Mouse (Mus musculus) ES-E14 (cell line): Measurements from ENCODE around the gene 5031439G07Rik. TPM values are rescaled to one million over a fixed set of nuclear protein-coding genes. Genes with fewer than 3 reads are reported as not detected.

Experiments used
- DNase-seq: peaks from one replicate; pipeline ENCODE4 v3.0.0-alpha.2; 2013; ENCODE audit warnings: low read depth, low spot score
- H3K27ac ChIP-seq: 2 replicates; pipeline ENCODE4 v1.5.1; 2012; ENCODE audit warnings: low read depth, mild to moderate bottlenecking, low read length, moderate library complexity, mixed read lengths; ENCODE audit not compliant: poor library complexity, insufficient read depth, severe bottlenecking
- H3K36me3 ChIP-seq: 2 replicates; pipeline ENCODE4 v1.6.1; 2012; ENCODE audit warnings: mild to moderate bottlenecking, low read length, moderate library complexity, mixed read lengths; ENCODE audit not compliant: control insufficient read depth, poor library complexity, insufficient read depth, severe bottlenecking
- H3K4me1 ChIP-seq, 2 experiments: fragments of 150-350 bp in 1 of 2; sonication (generic) in 1 of 2; 2 replicates each; pipeline ENCODE4 v1.6.1; 2012; ENCODE audit warnings: low read length in 2 of 2, mild to moderate bottlenecking in 1 of 2, mixed read lengths in 1 of 2; ENCODE audit not compliant: control insufficient read depth in 2 of 2, insufficient read depth in 2 of 2, poor library complexity in 1 of 2
- H3K4me3 ChIP-seq, 2 experiments: fragments of 150-350 bp in 1 of 2; sonication (generic) in 1 of 2; 2 replicates each; pipeline ENCODE4 v1.5.1; 2012; ENCODE audit warnings: low read length in 2 of 2, low read depth in 1 of 2, mild to moderate bottlenecking in 1 of 2, mixed read lengths in 1 of 2; ENCODE audit not compliant: insufficient read depth in 1 of 2, poor library complexity in 1 of 2, severe bottlenecking in 1 of 2
- H3K9ac ChIP-seq: 2 replicates; pipeline ENCODE4 v1.6.1; 2012; ENCODE audit warnings: low read depth, mild to moderate bottlenecking, low read length, mixed read lengths; ENCODE audit not compliant: poor library complexity, insufficient read depth, severe bottlenecking
- H3K9me3 ChIP-seq: fragments of 150-350 bp; sonication (generic); 2 replicates; pipeline ENCODE4 v1.6.1; 2012; ENCODE audit warnings: low read depth, mild to moderate bottlenecking, low read length; ENCODE audit not compliant: control insufficient read depth, insufficient read depth
- CHD2 ChIP-seq: IDR thresholded peaks from 2 replicates; pipeline ENCODE4 v1.6.1; 2014; ENCODE audit warnings: mild to moderate bottlenecking, low read depth, low read length, inconsistent platforms
- HCFC1 ChIP-seq: IDR thresholded peaks from 2 replicates; pipeline ENCODE4 v1.6.1; 2012; ENCODE audit warnings: low read length, inconsistent platforms, borderline replicate concordance; ENCODE audit not compliant: insufficient read depth
- MAFK ChIP-seq: IDR thresholded peaks from 2 replicates; pipeline ENCODE4 v1.6.1; 2014; ENCODE audit warnings: mild to moderate bottlenecking, low read depth, low read length, inconsistent platforms; ENCODE audit not compliant: insufficient read depth
- ZC3H11A ChIP-seq: IDR thresholded peaks from 2 replicates; pipeline ENCODE4 v1.6.1; 2012; ENCODE audit warnings: low read depth, mild to moderate bottlenecking, inconsistent platforms, low read length, borderline replicate concordance
- ZNF384 ChIP-seq: IDR thresholded peaks from 2 replicates; pipeline ENCODE4 v1.6.1; 2012; ENCODE audit warnings: low read depth, low read length, inconsistent platforms
- in situ Hi-C, 2 experiments: fragments of 600-800 bp; cut with MboI; formaldehyde crosslinking; loops; one replicate each; pipeline ENCODE4 v1.15.1; 2025; ENCODE audit warnings: low sequenced_read_pairs in 2 of 2, inconsistent platforms in 1 of 2; ENCODE audit not compliant: unreplicated experiment in 2 of 2
- total RNA-seq: library from RNA; depleted of rRNA; stranded (reverse); fragments of 300-350 nt; gene quantifications from 2 replicates; pipeline ENCODE4 v1.2.3, GENCODE M21; 2012

5031439G07Rik gene
- total RNA-seq, 1 experiment = 18.4 TPM

DNA sequence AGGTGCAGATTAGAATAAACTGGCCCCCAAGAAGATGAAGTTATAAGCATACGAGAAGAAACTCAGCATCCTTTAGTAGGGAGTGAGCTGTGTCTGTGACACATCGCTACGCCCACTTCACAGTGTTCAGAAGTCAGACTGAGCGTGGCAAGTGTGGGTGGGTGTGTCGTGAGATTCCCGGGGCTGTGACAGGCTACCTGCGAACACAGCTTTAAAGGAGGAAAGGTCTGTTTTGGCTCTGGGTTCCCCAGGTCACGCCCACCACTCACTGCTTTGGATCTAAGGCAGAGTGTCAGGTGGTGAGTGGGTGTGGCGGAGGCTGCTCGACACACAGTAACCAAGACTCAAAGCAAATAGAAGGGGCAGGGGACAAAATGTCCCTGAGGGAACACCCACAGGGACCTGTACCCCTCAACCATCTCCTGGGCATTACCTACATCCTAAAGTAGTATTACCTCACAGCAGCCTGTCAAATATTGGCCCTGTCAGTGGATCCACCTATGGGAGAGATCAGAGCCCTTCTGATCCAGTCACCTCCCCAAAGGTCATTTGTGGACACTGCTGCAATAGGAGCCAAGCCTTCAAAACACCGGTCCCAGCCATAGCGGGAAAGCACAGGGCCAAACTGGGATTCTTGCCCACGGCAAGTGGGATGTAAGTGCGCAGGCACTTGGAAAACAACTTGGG lies 9.6 kb upstream of the 5031439G07Rik start:
- Histone ChIP-seq H3K27ac (no peak overlapping the region), H3K4me1 (peaks cover 0 to 3% of the 10 kb centered on the region in 2 experiments; a peak in 1 of 4 replicates), H3K4me3 (no peak overlapping the region), H3K9me3 (no peaks in the 10 kb centered on the region), H3K36me3 (no peaks in the 10 kb centered on the region), H3K9ac (no peak overlapping the region)
- DNase-seq = no peak
- TF ChIP-seq CHD2 (no peak), HCFC1 (no peak)
- in situ Hi-C loops = no loop called here

DNA sequence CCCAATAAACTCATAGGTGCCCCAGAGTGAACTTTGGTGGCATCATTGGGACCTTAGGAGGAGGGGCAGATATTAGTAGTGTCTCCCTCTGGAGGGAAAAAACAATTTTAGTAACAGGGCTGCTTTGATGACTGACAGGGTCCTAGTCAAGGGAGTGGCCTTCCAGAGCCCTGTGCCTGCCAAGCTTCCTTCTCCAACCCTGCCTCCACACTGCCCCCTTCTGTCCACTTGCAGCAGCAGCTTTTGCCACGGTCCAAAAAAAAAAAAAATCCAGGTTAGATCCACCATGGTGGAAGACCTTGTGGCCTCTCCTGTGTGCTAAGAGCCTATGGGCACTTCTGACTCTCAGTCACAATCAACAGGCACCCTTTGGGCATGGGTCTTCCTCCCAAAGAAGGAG lies 7.6 kb upstream of the 5031439G07Rik start:
- no peak overlapping the region for H3K27ac ChIP-seq
- in situ Hi-C loops = no loop called here
- DNase-seq = peak; percentile 76
- no peak for TF ChIP-seq MAFK
- TF ChIP-seq CHD2 = no peak
- TF ChIP-seq ZC3H11A = 0 out of 2 replicates have a peak, but pooled peaks have one; percentile 8
- TF ChIP-seq ZNF384 = peak; percentile 97
- no peak for TF ChIP-seq HCFC1
- no peaks in the 10 kb centered on the region for H3K36me3 ChIP-seq
- H3K9me3 ChIP-seq = no peaks in the 10 kb centered on the region
- peaks cover 0 to 3% of the 10 kb centered on the region in 2 experiments; a peak in 1 of 4 replicates for H3K4me1 ChIP-seq
- no peak overlapping the region for H3K4me3 ChIP-seq
- H3K9ac ChIP-seq = no peak overlapping the region

DNA sequence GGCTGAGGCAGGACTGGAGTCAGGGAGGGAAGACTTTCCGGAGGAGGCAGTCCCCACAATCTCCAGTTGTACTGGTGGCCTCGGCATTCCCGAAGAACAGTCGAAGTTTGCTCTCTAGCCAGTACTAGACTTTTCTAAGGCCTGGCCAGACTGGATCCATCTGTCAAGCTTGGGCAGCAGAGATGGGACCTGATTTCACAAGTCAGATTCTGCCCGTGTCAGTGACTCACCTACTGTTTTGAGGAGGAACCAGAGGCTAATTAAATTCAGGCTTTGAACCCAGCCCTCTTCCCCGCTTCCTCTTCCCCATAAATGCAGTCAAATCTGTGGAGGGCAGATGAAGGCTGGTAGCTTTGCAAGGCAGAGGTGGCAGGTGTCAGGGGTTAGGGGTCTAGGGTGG lies 6.7 kb upstream of the 5031439G07Rik start:
- Histone ChIP-seq H3K4me1 (peaks cover 0 to 3% of the 10 kb centered on the region in 2 experiments; a peak in 1 of 4 replicates), H3K9ac (no peak overlapping the region), H3K9me3 (no peaks in the 10 kb centered on the region), H3K36me3 (no peaks in the 10 kb centered on the region), H3K27ac (no peak overlapping the region), H3K4me3 (no peak overlapping the region)
- in situ Hi-C loops = no loop called here
- DNase-seq = no peak
- TF ChIP-seq ZNF384 = no peak

DNA sequence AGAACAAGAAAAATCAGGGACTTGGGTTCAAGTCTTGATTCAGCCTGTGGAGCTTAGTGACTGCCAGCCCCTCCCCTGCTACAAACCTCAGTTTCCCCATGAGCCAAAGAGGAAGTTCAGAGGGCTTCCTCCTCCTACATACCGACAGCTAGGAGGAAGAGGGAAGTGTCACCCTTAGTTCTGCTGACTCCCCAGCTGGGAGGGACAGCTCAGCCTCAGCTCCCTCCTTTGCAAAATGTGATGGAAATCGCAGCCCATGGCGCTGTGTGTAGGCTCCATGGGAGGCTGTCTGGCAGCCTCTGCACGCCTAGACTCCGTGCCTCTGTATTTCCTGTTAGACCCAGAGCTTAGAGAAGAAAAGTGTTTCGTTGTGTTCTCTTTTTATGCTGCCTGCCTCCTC lies 6.1 kb upstream of the 5031439G07Rik start:
- H3K9me3 ChIP-seq = no peaks in the 10 kb centered on the region
- TF ChIP-seq HCFC1 (no peak), ZC3H11A (no peak), ZNF384 (no peak), CHD2 (no peak), MAFK (no peak)
- DNase-seq = no peak
- H3K4me3 ChIP-seq = no peak overlapping the region
- H3K4me1 ChIP-seq = peaks cover 0 to 3% of the 10 kb centered on the region in 2 experiments; a peak in 1 of 4 replicates
- H3K36me3 ChIP-seq = no peaks in the 10 kb centered on the region
- in situ Hi-C loops = no loop called here
- no peak overlapping the region for H3K27ac ChIP-seq
- no peak overlapping the region for H3K9ac ChIP-seq

DNA sequence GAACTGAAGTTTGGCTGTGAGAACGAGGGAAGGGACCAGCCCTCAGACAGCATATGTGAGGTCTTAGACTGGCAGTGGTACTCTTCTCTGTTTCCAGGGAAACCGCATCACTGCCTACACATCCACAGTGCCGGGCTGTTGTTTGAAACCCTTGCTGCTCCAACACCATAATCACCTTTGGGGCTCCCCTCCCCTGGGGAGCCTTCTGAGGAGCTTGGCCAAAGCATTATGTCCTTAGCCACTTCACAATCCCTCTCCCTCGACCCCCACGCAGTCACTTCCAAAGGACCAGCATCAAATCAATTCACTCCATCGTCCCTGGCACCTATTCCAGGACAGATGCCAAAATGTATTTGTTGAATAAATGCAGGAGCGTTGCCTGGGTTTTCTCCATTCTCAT lies 1.4 kb upstream of the 5031439G07Rik start:
- H3K36me3 ChIP-seq = no peaks in the 10 kb centered on the region
- no peak for DNase-seq
- H3K9ac ChIP-seq = no peak overlapping the region
- H3K4me3 ChIP-seq = no peak overlapping the region
- H3K4me1 ChIP-seq = peaks cover 2 to 8% of the 10 kb centered on the region in 2 experiments; a peak in 1 of 4 replicates
- in situ Hi-C loops = no loop called here
- TF ChIP-seq ZC3H11A = no peak
- no peak for TF ChIP-seq CHD2
- TF ChIP-seq HCFC1 = no peak
- TF ChIP-seq ZNF384 = no peak
- TF ChIP-seq MAFK = no peak
- no peak overlapping the region for H3K27ac ChIP-seq
- H3K9me3 ChIP-seq = no peaks in the 10 kb centered on the region
